Mouse (Mus musculus): Measurements from ENCODE around the gene Gab2. TPM values are rescaled to one million over a fixed set of nuclear protein-coding genes. Genes with fewer than 3 reads are reported as not detected.

The Gab2 gene
- polyA plus RNA-seq, 1 experiment, result 14.6 TPM

GRCm38 (mm10) chr7:97342961-97343360, 261.6 kb downstream of the Gab2 start:
- H3K27me3 ChIP-seq (replicated peaks; ENCODE audit: control insufficient read depth, insufficient read depth, low read length), result no peaks in the 10 kb centered on the region
- no peaks in the 10 kb centered on the region for H3K4me1 ChIP-seq (ENCODE audit: control insufficient read depth, insufficient read depth, low read length)
- no peak for DNase-seq
- H3K4me3 ChIP-seq (ENCODE audit: insufficient read depth, low read depth, low read length), result no peak overlapping the region
- no peak overlapping the region for H3K27ac ChIP-seq (ENCODE audit: insufficient read depth, low read depth, low read length)
- 82% methylated on average over 2 of the region's 2 CpGs for WGBS
- no peaks in the 10 kb centered on the region for H3K36me3 ChIP-seq (ENCODE audit: control insufficient read depth, insufficient read depth, low read length)
- TF ChIP-seq POLR2A (IDR thresholded peaks at IDR 0.05; ENCODE audit: low read depth, low read length), result no peak
- TF ChIP-seq CTCF (conservative IDR thresholded peaks at IDR 0.05; ENCODE audit: insufficient read depth, insufficient read length, low read depth, low read length), result no peak

GRCm38 (mm10) chr7:97344655-97345054, 263.3 kb downstream of the Gab2 start:
- DNase-seq, result no peak
- H3K27ac ChIP-seq (ENCODE audit: insufficient read depth, low read depth, low read length), result no peak overlapping the region
- H3K36me3 ChIP-seq (ENCODE audit: control insufficient read depth, insufficient read depth, low read length), result no peaks in the 10 kb centered on the region
- no peaks in the 10 kb centered on the region for H3K4me1 ChIP-seq (ENCODE audit: control insufficient read depth, insufficient read depth, low read length)
- no peak overlapping the region for H3K4me3 ChIP-seq (ENCODE audit: insufficient read depth, low read depth, low read length)
- WGBS, result 84% methylated on average over 2 of the region's 2 CpGs
- no peaks in the 10 kb centered on the region for H3K27me3 ChIP-seq (replicated peaks; ENCODE audit: control insufficient read depth, insufficient read depth, low read length)
- TF ChIP-seq CTCF (conservative IDR thresholded peaks at IDR 0.05; ENCODE audit: insufficient read depth, insufficient read length, low read depth, low read length), result no peak
- no peak for TF ChIP-seq POLR2A (IDR thresholded peaks at IDR 0.05; ENCODE audit: low read depth, low read length)

GRCm38 (mm10) chr7:97345229-97345871, 264.0 kb downstream of the Gab2 start:
- H3K27ac ChIP-seq (ENCODE audit: insufficient read depth, low read depth, low read length), result no peak overlapping the region
- DNase-seq, result peak; percentile 20
- WGBS, result 53% methylated on average over 10 of the region's 10 CpGs
- H3K27me3 ChIP-seq (replicated peaks; ENCODE audit: control insufficient read depth, insufficient read depth, low read length), result no peaks in the 10 kb centered on the region
- no peak overlapping the region for H3K4me3 ChIP-seq (ENCODE audit: insufficient read depth, low read depth, low read length)
- H3K4me1 ChIP-seq (ENCODE audit: control insufficient read depth, insufficient read depth, low read length), result no peaks in the 10 kb centered on the region
- H3K36me3 ChIP-seq (ENCODE audit: control insufficient read depth, insufficient read depth, low read length), result no peaks in the 10 kb centered on the region
- no peak for TF ChIP-seq CTCF (conservative IDR thresholded peaks at IDR 0.05; ENCODE audit: insufficient read depth, insufficient read length, low read depth, low read length)
- TF ChIP-seq POLR2A (IDR thresholded peaks at IDR 0.05; ENCODE audit: low read depth, low read length), result no peak

GRCm38 (mm10) chr7:97346111-97346821, 264.9 kb downstream of the Gab2 start:
- DNase-seq, result no peak
- H3K27ac ChIP-seq (ENCODE audit: insufficient read depth, low read depth, low read length), result no peak overlapping the region
- H3K36me3 ChIP-seq (ENCODE audit: control insufficient read depth, insufficient read depth, low read length), result no peaks in the 10 kb centered on the region
- TF ChIP-seq POLR2A (IDR thresholded peaks at IDR 0.05; ENCODE audit: low read depth, low read length) (no peak), CTCF (conservative IDR thresholded peaks at IDR 0.05; ENCODE audit: insufficient read depth, insufficient read length, low read depth, low read length) (no peak)
- H3K4me1 ChIP-seq (ENCODE audit: control insufficient read depth, insufficient read depth, low read length), result no peaks in the 10 kb centered on the region
- 75% methylated on average over 9 of the region's 9 CpGs for WGBS
- no peaks in the 10 kb centered on the region for H3K27me3 ChIP-seq (replicated peaks; ENCODE audit: control insufficient read depth, insufficient read depth, low read length)
- H3K4me3 ChIP-seq (ENCODE audit: insufficient read depth, low read depth, low read length), result no peak overlapping the region

- Histone ChIP-seq H3K4me1 (ENCODE audit: control insufficient read depth, insufficient read depth, low read length) (no peaks in the 10 kb centered on the region), H3K27ac (ENCODE audit: insufficient read depth, low read depth, low read length) (no peak overlapping the region), H3K4me3 (ENCODE audit: insufficient read depth, low read depth, low read length) (no peak overlapping the region), H3K36me3 (ENCODE audit: control insufficient read depth, insufficient read depth, low read length) (no peaks in the 10 kb centered on the region), H3K27me3 (replicated peaks; ENCODE audit: control insufficient read depth, insufficient read depth, low read length) (no peaks in the 10 kb centered on the region)
- WGBS, result 73% methylated on average over 4 of the region's 4 CpGs
- DNase-seq, result no peak
- TF ChIP-seq CTCF (conservative IDR thresholded peaks at IDR 0.05; ENCODE audit: insufficient read depth, insufficient read length, low read depth, low read length) (no peak), POLR2A (IDR thresholded peaks at IDR 0.05; ENCODE audit: low read depth, low read length) (no peak)
These were observed 265.4 kb downstream of the Gab2 start for GRCm38 (mm10) chr7:97346822-97347166.

GRCm38 (mm10) chr7:97347464-97347863, 266.1 kb downstream of the Gab2 start:
- Histone ChIP-seq H3K27ac (ENCODE audit: insufficient read depth, low read depth, low read length) (no peak overlapping the region), H3K4me3 (ENCODE audit: insufficient read depth, low read depth, low read length) (no peak overlapping the region), H3K36me3 (ENCODE audit: control insufficient read depth, insufficient read depth, low read length) (no peaks in the 10 kb centered on the region), H3K4me1 (ENCODE audit: control insufficient read depth, insufficient read depth, low read length) (no peaks in the 10 kb centered on the region), H3K27me3 (replicated peaks; ENCODE audit: control insufficient read depth, insufficient read depth, low read length) (no peaks in the 10 kb centered on the region)
- no peak for TF ChIP-seq CTCF (conservative IDR thresholded peaks at IDR 0.05; ENCODE audit: insufficient read depth, insufficient read length, low read depth, low read length)
- TF ChIP-seq POLR2A (IDR thresholded peaks at IDR 0.05; ENCODE audit: low read depth, low read length), result no peak
- no peak for DNase-seq
- 95% methylated on average over 15 of the region's 15 CpGs for WGBS

GRCm38 (mm10) chr7:97348318-97348717, 266.9 kb downstream of the Gab2 start:
- TF ChIP-seq CTCF (conservative IDR thresholded peaks at IDR 0.05; ENCODE audit: insufficient read depth, insufficient read length, low read depth, low read length) (no peak), POLR2A (IDR thresholded peaks at IDR 0.05; ENCODE audit: low read depth, low read length) (no peak)

More at GRCm38 (mm10) chr7:97348318-97348717, 266.9 kb downstream of the Gab2 start:
- no peak overlapping the region for H3K4me3 ChIP-seq (ENCODE audit: insufficient read depth, low read depth, low read length)
- H3K27me3 ChIP-seq (replicated peaks; ENCODE audit: control insufficient read depth, insufficient read depth, low read length), result no peaks in the 10 kb centered on the region
- H3K36me3 ChIP-seq (ENCODE audit: control insufficient read depth, insufficient read depth, low read length), result no peaks in the 10 kb centered on the region
- no peak overlapping the region for H3K27ac ChIP-seq (ENCODE audit: insufficient read depth, low read depth, low read length)
- no peak for DNase-seq
- 93% methylated on average over 3 of the region's 3 CpGs for WGBS
- H3K4me1 ChIP-seq (ENCODE audit: control insufficient read depth, insufficient read depth, low read length), result no peaks in the 10 kb centered on the region

All from kidney, adult 2 months (tissue).